Mouse (Mus musculus) midbrain, embryonic 12.5 days (tissue): ENCODE measurements around the gene Ppp1r3e. TPM values are rescaled to one million over a fixed set of nuclear protein-coding genes. Genes with fewer than 3 reads are reported as not detected.

Source experiments
- ATAC-seq: fragments of 200-750 bp; cut with Nextera tagmentation; 2 replicates; pipeline ENCODE4 v1.8.0; 2017; ENCODE audit warnings: low read depth, moderate TSS enrichment, moderate library complexity; ENCODE audit not compliant: low FRiP score
- H3K27ac ChIP-seq: fragments of 300-500 bp; sonication (generic); replicated peaks from 2 replicates; pipeline ENCODE4 v1.5.1; 2016; ENCODE audit warnings: mild to moderate bottlenecking
- H3K27me3 ChIP-seq: fragments of 300-500 bp; sonication (generic); 2 replicates; pipeline ENCODE4 v1.6.1; 2016; ENCODE audit warnings: mild to moderate bottlenecking
- H3K36me3 ChIP-seq: fragments of 300-500 bp; sonication (generic); 2 replicates; pipeline ENCODE4 v1.6.1; 2016
- H3K4me1 ChIP-seq: fragments of 300-500 bp; sonication (generic); 2 replicates; pipeline ENCODE4 v1.6.1; 2016
- H3K4me2 ChIP-seq: fragments of 300-500 bp; sonication (generic); replicated peaks from 2 replicates; pipeline ENCODE4 v1.6.1; 2016; ENCODE audit warnings: mild to moderate bottlenecking, moderate library complexity
- H3K4me3 ChIP-seq: fragments of 300-500 bp; sonication (generic); 2 replicates; pipeline ENCODE4 v1.5.1; 2016; ENCODE audit warnings: mild to moderate bottlenecking
- H3K9ac ChIP-seq: fragments of 300-500 bp; sonication (generic); replicated peaks from 2 replicates; pipeline ENCODE4 v1.6.1; 2016; ENCODE audit warnings: mild to moderate bottlenecking, moderate library complexity
- H3K9me3 ChIP-seq: fragments of 300-500 bp; sonication (generic); 2 replicates; pipeline ENCODE4 v1.6.1; 2016; ENCODE audit warnings: mild to moderate bottlenecking
- WGBS: fragments of 180-500 bp; shearing (Covaris S2); methylation state at CpG from one replicate; pipeline ENCODE4 v1.1.7; 2016; 5-methylcytosine and 5-hydroxymethylcytosine counted together
- polyA plus RNA-seq: library from polyadenylated mRNA; unstranded; fragments of >200 nt; fragmentation: Nextera tagmentation; extraction: Ambion mirVana; gene quantifications from 2 replicates; pipeline ENCODE4 v1.2.1, GENCODE M21; 2016

Gene Ppp1r3e
- polyA plus RNA-seq, 1 experiment from 2014 or later, result 0.80 TPM

GRCm38 (mm10) chr14:54900383-54900782, 23.0 kb upstream of the Ppp1r3e start:
- H3K27ac ChIP-seq, result peak overlapping the region; percentile 58; the same call in 1 of the 2 replicates
- peak; percentile 36; the same call in 1 of the 2 replicates for ATAC-seq
- H3K27me3 ChIP-seq, result no peaks in the 10 kb centered on the region
- WGBS, result 0% methylated on average over 3 of the region's 3 CpGs
- H3K4me3 ChIP-seq, result no peak overlapping the region
- no peaks in the 10 kb centered on the region for H3K9me3 ChIP-seq
- H3K9ac ChIP-seq, result no peak overlapping the region
- H3K36me3 ChIP-seq, result peaks cover 35% of the 10 kb centered on the region
- H3K4me1 ChIP-seq, result peaks cover 16% of the 10 kb centered on the region
- H3K4me2 ChIP-seq, result no peak overlapping the region

GRCm38 (mm10) chr14:54897445-54897844, 20.1 kb upstream of the Ppp1r3e start:
- 69% methylated on average over 2 of the region's 2 CpGs for WGBS
- no peaks in the 10 kb centered on the region for H3K9me3 ChIP-seq
- peaks cover 30% of the 10 kb centered on the region for H3K36me3 ChIP-seq
- H3K4me1 ChIP-seq, result peaks cover 22% of the 10 kb centered on the region
- H3K4me3 ChIP-seq, result no peak overlapping the region
- no peaks in the 10 kb centered on the region for H3K27me3 ChIP-seq
- H3K27ac ChIP-seq, result 0 out of 2 replicates have a peak overlapping the region, but pooled peaks have one; percentile 1
- H3K4me2 ChIP-seq, result no peak overlapping the region
- no peak for ATAC-seq
- H3K9ac ChIP-seq, result peak overlapping the region; percentile 8; the same call in 1 of the 2 replicates

GRCm38 (mm10) chr14:54894296-54895151, 17.2 kb upstream of the Ppp1r3e start:
- peak overlapping the region; percentile 74 for H3K4me2 ChIP-seq
- peak overlapping the region; percentile 93 for H3K27ac ChIP-seq
- H3K4me1 ChIP-seq, result peaks cover 22% of the 10 kb centered on the region
- peaks cover 30% of the 10 kb centered on the region for H3K36me3 ChIP-seq
- WGBS, result under 1% methylated on average over 50 of the region's 54 CpGs
- H3K27me3 ChIP-seq, result no peaks in the 10 kb centered on the region
- peak; percentile 59 for ATAC-seq
- no peaks in the 10 kb centered on the region for H3K9me3 ChIP-seq
- H3K4me3 ChIP-seq, result peak overlapping the region; percentile 98
- H3K9ac ChIP-seq, result peak overlapping the region; percentile 100

GRCm38 (mm10) chr14:54893651-54894181, 16.4 kb upstream of the Ppp1r3e start:
- peaks cover 30% of the 10 kb centered on the region for H3K36me3 ChIP-seq
- peak overlapping the region; percentile 98 for H3K4me3 ChIP-seq
- peak overlapping the region; percentile 100 for H3K9ac ChIP-seq
- H3K27me3 ChIP-seq, result no peaks in the 10 kb centered on the region
- peak; percentile 99 for ATAC-seq
- peaks cover 22% of the 10 kb centered on the region for H3K4me1 ChIP-seq
- peak overlapping the region; percentile 51 for H3K4me2 ChIP-seq
- H3K9me3 ChIP-seq, result no peaks in the 10 kb centered on the region
- WGBS, result under 1% methylated on average over 38 of the region's 38 CpGs
- peak overlapping the region; percentile 93 for H3K27ac ChIP-seq

GRCm38 (mm10) chr14:54892200-54892599, 14.8 kb upstream of the Ppp1r3e start, which contains the start of gene Pabpn1:
TSS of gene Pabpn1 (plus strand) at chr14:54892500.
- Histone ChIP-seq H3K27ac (peak within 1 kb of the TSS; percentile 79), H3K4me3 (peak within 1 kb of the TSS; percentile 98), H3K27me3 (no peaks in the 10 kb centered on the region), H3K4me1 (peaks cover 22% of the 10 kb centered on the region), H3K4me2 (peak within 1 kb of the TSS; percentile 51), H3K9ac (0 out of 2 replicates have a peak within 1 kb of the TSS, but pooled peaks have one; percentile 35), H3K36me3 (peaks cover 19% of the 10 kb centered on the region), H3K9me3 (no peaks in the 10 kb centered on the region)
- WGBS, result 91% methylated on average over 3 of the region's 3 CpGs
- no peak for ATAC-seq

- H3K9ac ChIP-seq, result no peak overlapping the region
- H3K4me2 ChIP-seq, result peak overlapping the region; percentile 71; the same call in 1 of the 2 replicates
- H3K4me1 ChIP-seq, result peaks cover 24% of the 10 kb centered on the region
- no peak overlapping the region for H3K4me3 ChIP-seq
- WGBS, result 92% methylated on average over 11 of the region's 11 CpGs
- ATAC-seq, result no peak
- H3K27me3 ChIP-seq, result 0 out of 2 replicates have a peak, but pooled peaks cover 4% of the 10 kb centered on the region
- H3K9me3 ChIP-seq, result no peaks in the 10 kb centered on the region
- peaks cover 11% of the 10 kb centered on the region; the same call in 1 of the 2 replicates for H3K36me3 ChIP-seq
- no peak overlapping the region for H3K27ac ChIP-seq
These were observed 8.0 kb upstream of the Ppp1r3e start for GRCm38 (mm10) chr14:54885309-54885708.

- H3K27ac ChIP-seq, result peak overlapping the region; percentile 90
These were observed 6.8 kb upstream of the Ppp1r3e start for GRCm38 (mm10) chr14:54884022-54884712.

GRCm38 (mm10) chr14:54883154-54884021, 6.0 kb upstream of the Ppp1r3e start, which contains the start of the genes Bcl2l2 and Gm20521:
TSS of gene Bcl2l2 (plus strand) at chr14:54883377.
TSS of gene Gm20521 (plus strand) at chr14:54883441.
- Histone ChIP-seq H3K27me3 (peaks cover 9% of the 10 kb centered on the region), H3K9me3 (no peaks in the 10 kb centered on the region), H3K27ac (peak within 1 kb of the TSS; percentile 90), H3K9ac (peak within 1 kb of the TSS; percentile 80), H3K4me1 (peaks cover 24% of the 10 kb centered on the region), H3K36me3 (peaks cover 11% of the 10 kb centered on the region; the same call in 1 of the 2 replicates), H3K4me3 (peak within 1 kb of the TSS; percentile 66), H3K4me2 (peak within 1 kb of the TSS; percentile 71)
- under 1% methylated on average over 26 of the region's 27 CpGs for WGBS
- ATAC-seq, result peak; percentile 91

More at GRCm38 (mm10) chr14:54884022-54884712, 6.8 kb upstream of the Ppp1r3e start:
- H3K4me3 ChIP-seq, result peak overlapping the region; percentile 66
- H3K36me3 ChIP-seq, result peaks cover 11% of the 10 kb centered on the region; the same call in 1 of the 2 replicates
- peak overlapping the region; percentile 80 for H3K9ac ChIP-seq
- ATAC-seq, result no peak
- H3K4me2 ChIP-seq, result peak overlapping the region; percentile 71
- H3K27me3 ChIP-seq, result 0 out of 2 replicates have a peak, but pooled peaks cover 4% of the 10 kb centered on the region
- peaks cover 24% of the 10 kb centered on the region for H3K4me1 ChIP-seq
- WGBS, result 40% methylated on average over 21 of the region's 21 CpGs
- H3K9me3 ChIP-seq, result no peaks in the 10 kb centered on the region

GRCm38 (mm10) chr14:54876539-54877047, 757 bp downstream of the Ppp1r3e start:
- ATAC-seq, result peak; percentile 90
- peak overlapping the region; percentile 77 for H3K4me3 ChIP-seq
- H3K9ac ChIP-seq, result peak overlapping the region; percentile 76
- H3K36me3 ChIP-seq, result no peaks in the 10 kb centered on the region
- peaks cover 17% of the 10 kb centered on the region for H3K4me1 ChIP-seq
- H3K27me3 ChIP-seq, result peaks cover 12% of the 10 kb centered on the region
- peak overlapping the region; percentile 90 for H3K27ac ChIP-seq
- H3K4me2 ChIP-seq, result peak overlapping the region; percentile 99
- H3K9me3 ChIP-seq, result no peaks in the 10 kb centered on the region
- under 1% methylated on average over 50 of the region's 72 CpGs for WGBS

GRCm38 (mm10) chr14:54875844-54876538, 1.4 kb downstream of the Ppp1r3e start:
- WGBS, result 4% methylated on average over 36 of the region's 36 CpGs
- H3K9ac ChIP-seq, result peak overlapping the region; percentile 76
- peak overlapping the region; percentile 99 for H3K4me2 ChIP-seq
- peak overlapping the region; percentile 77 for H3K4me3 ChIP-seq
- H3K27me3 ChIP-seq, result peaks cover 8% of the 10 kb centered on the region
- no peaks in the 10 kb centered on the region for H3K36me3 ChIP-seq
- H3K4me1 ChIP-seq, result peaks cover 17% of the 10 kb centered on the region
- no peaks in the 10 kb centered on the region for H3K9me3 ChIP-seq
- H3K27ac ChIP-seq, result peak overlapping the region; percentile 90
- ATAC-seq, result peak; percentile 51
